Mouse (Mus musculus): Measurements from ENCODE around the gene Ank2. TPM values are rescaled to one million over a fixed set of nuclear protein-coding genes. Genes with fewer than 3 reads are reported as not detected.

Ank2 gene
- polyA plus RNA-seq, 1 experiment from 2014 or later = 37.0 TPM

DNA sequence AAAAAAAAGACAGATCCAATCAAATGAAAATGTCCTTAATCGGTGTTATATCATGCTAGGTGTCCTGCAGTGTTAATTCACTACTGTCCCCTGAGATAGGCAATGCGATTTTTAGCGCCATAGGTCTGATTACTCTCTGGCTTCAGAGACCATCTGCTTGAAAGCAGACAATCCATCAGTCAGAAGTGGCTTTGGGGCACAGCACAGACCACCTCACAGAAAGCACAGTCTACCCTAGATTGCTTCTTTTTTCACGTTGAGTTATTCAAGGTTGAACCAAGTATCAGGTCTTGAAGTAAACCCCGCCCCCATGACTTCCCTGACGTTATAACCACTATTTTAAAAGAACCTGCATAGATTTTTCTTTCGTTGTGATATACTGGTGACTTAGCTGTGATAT is 385.9 kb downstream of the Ank2 start:
- Histone ChIP-seq H3K4me2 (ENCODE audit: low read length) (no peak overlapping the region), H3K27me3 (replicated peaks; ENCODE audit: control insufficient read depth, insufficient read depth, low read length) (no peaks in the 10 kb centered on the region), H3K4me3 (ENCODE audit: low read depth, low read length) (no peak overlapping the region), H3K27ac (ENCODE audit: low read depth) (no peak overlapping the region), H3K36me3 (ENCODE audit: control insufficient read depth, insufficient read depth, low read length) (no peaks in the 10 kb centered on the region), H3K4me1 (replicated peaks; ENCODE audit: control insufficient read depth, insufficient read depth, low read length) (no peaks in the 10 kb centered on the region; the same call in 1 of the 2 replicates), H3K9me3 (ENCODE audit: control insufficient read depth, low read length) (no peaks in the 10 kb centered on the region), H3K9ac (ENCODE audit: low read length) (no peak overlapping the region)
- no peak for DNase-seq (ENCODE audit: low spot score)
- WGBS = 74% methylated on average over 7 of the region's 7 CpGs
- no peak for ATAC-seq (replicated peaks; ENCODE audit: low FRiP score, low TSS enrichment, low read depth)

- Histone ChIP-seq H3K9ac (ENCODE audit: low read length) (no peak overlapping the region), H3K9me3 (ENCODE audit: control insufficient read depth, low read length) (no peaks in the 10 kb centered on the region), H3K36me3 (ENCODE audit: control insufficient read depth, insufficient read depth, low read length) (no peaks in the 10 kb centered on the region), H3K4me3 (ENCODE audit: low read depth, low read length) (no peak overlapping the region), H3K4me2 (ENCODE audit: low read length) (no peak overlapping the region), H3K27me3 (replicated peaks; ENCODE audit: control insufficient read depth, insufficient read depth, low read length) (no peaks in the 10 kb centered on the region), H3K27ac (ENCODE audit: low read depth) (no peak overlapping the region), H3K4me1 (replicated peaks; ENCODE audit: control insufficient read depth, insufficient read depth, low read length) (no peaks in the 10 kb centered on the region; the same call in 1 of the 2 replicates)
- ATAC-seq (replicated peaks; ENCODE audit: low FRiP score, low TSS enrichment, low read depth) (no peak), DNase-seq (ENCODE audit: low spot score) (no peak)
- WGBS = 79% methylated on average over 3 of the region's 3 CpGs
Measured at GRCm38 (mm10) chr3:127109413-127109812, 389.7 kb downstream of the Ank2 start.

DNA sequence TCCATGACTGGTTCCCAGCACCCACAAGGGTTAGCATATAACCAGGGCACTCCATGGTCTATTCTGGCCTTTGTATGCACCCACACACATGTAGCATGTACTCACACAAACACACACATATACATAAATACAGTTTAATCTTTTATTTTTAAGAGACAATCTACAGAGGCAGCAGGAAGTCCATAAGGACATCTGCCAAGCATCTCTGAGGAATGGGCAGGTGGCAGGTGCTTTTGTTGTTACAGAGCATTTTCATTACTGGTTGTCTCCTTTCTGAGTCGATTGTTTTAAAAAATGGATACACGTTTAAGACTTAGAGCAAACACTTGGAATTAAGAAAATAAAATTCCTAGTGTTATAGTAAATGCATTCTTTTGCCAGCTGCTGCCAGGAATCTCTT is 390.7 kb downstream of the Ank2 start:
- Histone ChIP-seq H3K27ac (ENCODE audit: low read depth) (no peak overlapping the region), H3K27me3 (replicated peaks; ENCODE audit: control insufficient read depth, insufficient read depth, low read length) (no peaks in the 10 kb centered on the region), H3K4me1 (replicated peaks; ENCODE audit: control insufficient read depth, insufficient read depth, low read length) (no peaks in the 10 kb centered on the region; the same call in 1 of the 2 replicates), H3K4me2 (ENCODE audit: low read length) (no peak overlapping the region), H3K4me3 (ENCODE audit: low read depth, low read length) (no peak overlapping the region), H3K9ac (ENCODE audit: low read length) (no peak overlapping the region), H3K36me3 (ENCODE audit: control insufficient read depth, insufficient read depth, low read length) (no peaks in the 10 kb centered on the region), H3K9me3 (ENCODE audit: control insufficient read depth, low read length) (no peaks in the 10 kb centered on the region)
- ATAC-seq (replicated peaks; ENCODE audit: low FRiP score, low TSS enrichment, low read depth) (no peak), DNase-seq (ENCODE audit: low spot score) (no peak)
- 76% methylated on average over 2 of the region's 2 CpGs for WGBS

DNA sequence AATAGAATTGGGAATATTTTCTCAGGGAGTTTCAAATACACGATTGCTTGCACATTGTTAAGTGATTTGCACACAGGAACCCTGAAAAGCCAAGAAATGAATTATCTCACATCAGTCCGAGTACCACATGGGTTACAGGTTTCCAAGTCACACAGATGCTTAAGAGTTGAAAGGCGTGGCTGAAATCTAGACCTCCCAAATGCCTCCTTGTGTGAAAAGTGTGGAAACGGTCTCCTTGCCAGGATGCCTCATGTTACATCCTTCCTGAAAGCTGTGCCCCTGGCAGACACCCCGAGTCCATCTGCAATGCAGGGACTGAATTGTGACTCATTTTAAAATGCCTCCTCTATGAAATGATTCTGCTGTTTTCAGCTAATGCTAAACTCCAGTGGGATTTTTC is 391.9 kb downstream of the Ank2 start:
- no peaks in the 10 kb centered on the region; the same call in 1 of the 2 replicates for H3K4me1 ChIP-seq (replicated peaks; ENCODE audit: control insufficient read depth, insufficient read depth, low read length)
- WGBS = 78% methylated on average over 5 of the region's 5 CpGs

DNA sequence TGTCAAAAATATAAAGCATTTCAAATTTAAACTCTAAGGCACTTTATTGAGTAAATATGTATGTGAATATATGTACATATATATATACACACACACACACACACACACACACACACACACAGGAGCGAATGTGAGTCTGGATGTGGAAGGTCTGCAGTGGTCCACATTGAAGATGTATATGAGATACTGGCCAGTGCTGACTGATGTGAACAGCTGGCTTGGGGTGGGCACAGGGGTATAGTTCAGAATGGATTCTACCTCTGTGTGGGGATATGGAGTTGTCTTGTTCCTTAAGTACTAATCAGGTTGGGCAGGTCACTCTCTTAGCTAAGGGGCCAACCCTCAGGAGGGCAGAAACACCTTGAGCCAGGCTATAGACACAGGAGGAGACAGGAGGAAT is 397.8 kb downstream of the Ank2 start:
- Histone ChIP-seq H3K27ac (ENCODE audit: low read depth) (no peak overlapping the region), H3K36me3 (ENCODE audit: control insufficient read depth, insufficient read depth, low read length) (no peaks in the 10 kb centered on the region), H3K4me1 (replicated peaks; ENCODE audit: control insufficient read depth, insufficient read depth, low read length) (no peaks in the 10 kb centered on the region), H3K4me3 (ENCODE audit: low read depth, low read length) (no peak overlapping the region), H3K9me3 (ENCODE audit: control insufficient read depth, low read length) (no peaks in the 10 kb centered on the region), H3K4me2 (ENCODE audit: low read length) (no peak overlapping the region), H3K27me3 (replicated peaks; ENCODE audit: control insufficient read depth, insufficient read depth, low read length) (no peaks in the 10 kb centered on the region), H3K9ac (ENCODE audit: low read length) (no peak overlapping the region)
- ATAC-seq (replicated peaks; ENCODE audit: low FRiP score, low TSS enrichment, low read depth) = no peak
- DNase-seq (ENCODE audit: low spot score) = no peak
- WGBS = 95% methylated on average over 1 of the region's 1 CpGs

More for the DNA sequence above, 391.9 kb downstream of the Ank2 start:
- Histone ChIP-seq H3K27ac (ENCODE audit: low read depth) (no peak overlapping the region), H3K27me3 (replicated peaks; ENCODE audit: control insufficient read depth, insufficient read depth, low read length) (no peaks in the 10 kb centered on the region), H3K9me3 (ENCODE audit: control insufficient read depth, low read length) (no peaks in the 10 kb centered on the region), H3K4me3 (ENCODE audit: low read depth, low read length) (no peak overlapping the region), H3K4me2 (ENCODE audit: low read length) (no peak overlapping the region), H3K9ac (ENCODE audit: low read length) (no peak overlapping the region), H3K36me3 (ENCODE audit: control insufficient read depth, insufficient read depth, low read length) (no peaks in the 10 kb centered on the region)
- ATAC-seq (replicated peaks; ENCODE audit: low FRiP score, low TSS enrichment, low read depth) = no peak
- DNase-seq (ENCODE audit: low spot score) = no peak

- H3K36me3 ChIP-seq (ENCODE audit: control insufficient read depth, insufficient read depth, low read length) = no peaks in the 10 kb centered on the region
- DNase-seq (ENCODE audit: low spot score) (no peak), ATAC-seq (replicated peaks; ENCODE audit: low FRiP score, low TSS enrichment, low read depth) (no peak)
- H3K4me2 ChIP-seq (ENCODE audit: low read length) = no peak overlapping the region
- H3K9me3 ChIP-seq (ENCODE audit: control insufficient read depth, low read length) = no peaks in the 10 kb centered on the region
- H3K27me3 ChIP-seq (replicated peaks; ENCODE audit: control insufficient read depth, insufficient read depth, low read length) = no peaks in the 10 kb centered on the region
- H3K27ac ChIP-seq (ENCODE audit: low read depth) = no peak overlapping the region
- WGBS = 89% methylated on average over 1 of the region's 1 CpGs
- no peak overlapping the region for H3K4me3 ChIP-seq (ENCODE audit: low read depth, low read length)
- H3K9ac ChIP-seq (ENCODE audit: low read length) = no peak overlapping the region
- H3K4me1 ChIP-seq (replicated peaks; ENCODE audit: control insufficient read depth, insufficient read depth, low read length) = no peaks in the 10 kb centered on the region
Measured at GRCm38 (mm10) chr3:127097745-127098144, 401.4 kb downstream of the Ank2 start.

- no peaks in the 10 kb centered on the region for H3K36me3 ChIP-seq (ENCODE audit: control insufficient read depth, insufficient read depth, low read length)
- no peak for DNase-seq (ENCODE audit: low spot score)
- H3K4me3 ChIP-seq (ENCODE audit: low read depth, low read length) = no peak overlapping the region
- H3K9ac ChIP-seq (ENCODE audit: low read length) = no peak overlapping the region
- H3K4me2 ChIP-seq (ENCODE audit: low read length) = no peak overlapping the region
- 92% methylated on average over 1 of the region's 1 CpGs for WGBS
- no peak overlapping the region for H3K27ac ChIP-seq (ENCODE audit: low read depth)
- H3K9me3 ChIP-seq (ENCODE audit: control insufficient read depth, low read length) = no peaks in the 10 kb centered on the region
- no peak for ATAC-seq (replicated peaks; ENCODE audit: low FRiP score, low TSS enrichment, low read depth)
- no peaks in the 10 kb centered on the region for H3K4me1 ChIP-seq (replicated peaks; ENCODE audit: control insufficient read depth, insufficient read depth, low read length)
- no peaks in the 10 kb centered on the region for H3K27me3 ChIP-seq (replicated peaks; ENCODE audit: control insufficient read depth, insufficient read depth, low read length)
Measured at GRCm38 (mm10) chr3:127097106-127097505, 402.0 kb downstream of the Ank2 start.

- 88% methylated on average over 4 of the region's 4 CpGs for WGBS
- no peak overlapping the region for H3K4me3 ChIP-seq (ENCODE audit: low read depth, low read length)
- ATAC-seq (replicated peaks; ENCODE audit: low FRiP score, low TSS enrichment, low read depth) (no peak), DNase-seq (ENCODE audit: low spot score) (no peak)
- H3K36me3 ChIP-seq (ENCODE audit: control insufficient read depth, insufficient read depth, low read length) = no peaks in the 10 kb centered on the region
- no peaks in the 10 kb centered on the region for H3K27me3 ChIP-seq (replicated peaks; ENCODE audit: control insufficient read depth, insufficient read depth, low read length)
- H3K4me1 ChIP-seq (replicated peaks; ENCODE audit: control insufficient read depth, insufficient read depth, low read length) = no peaks in the 10 kb centered on the region
- H3K9me3 ChIP-seq (ENCODE audit: control insufficient read depth, low read length) = no peaks in the 10 kb centered on the region
- H3K9ac ChIP-seq (ENCODE audit: low read length) = no peak overlapping the region
- H3K4me2 ChIP-seq (ENCODE audit: low read length) = no peak overlapping the region
- H3K27ac ChIP-seq (ENCODE audit: low read depth) = no peak overlapping the region
Measured at GRCm38 (mm10) chr3:127093631-127094030, 405.5 kb downstream of the Ank2 start.

GRCm38 (mm10) chr3:127087574-127087973 is 411.6 kb downstream of the Ank2 start:
- Histone ChIP-seq H3K4me1 (replicated peaks; ENCODE audit: control insufficient read depth, insufficient read depth, low read length) (no peaks in the 10 kb centered on the region), H3K9ac (ENCODE audit: low read length) (no peak overlapping the region), H3K27me3 (replicated peaks; ENCODE audit: control insufficient read depth, insufficient read depth, low read length) (no peaks in the 10 kb centered on the region), H3K27ac (ENCODE audit: low read depth) (no peak overlapping the region), H3K4me2 (ENCODE audit: low read length) (no peak overlapping the region), H3K36me3 (ENCODE audit: control insufficient read depth, insufficient read depth, low read length) (no peaks in the 10 kb centered on the region), H3K4me3 (ENCODE audit: low read depth, low read length) (no peak overlapping the region), H3K9me3 (ENCODE audit: control insufficient read depth, low read length) (no peaks in the 10 kb centered on the region)
- no peak for DNase-seq (ENCODE audit: low spot score)
- 83% methylated on average over 1 of the region's 1 CpGs for WGBS
- no peak for ATAC-seq (replicated peaks; ENCODE audit: low FRiP score, low TSS enrichment, low read depth)
